Mouse (Mus musculus): ENCODE results near the gene 1700123O20Rik. TPM values are rescaled to one million over a fixed set of nuclear protein-coding genes. Genes with fewer than 3 reads are reported as not detected.

The 1700123O20Rik gene
- polyA plus RNA-seq, 1 experiment from 2014 or later = 105 TPM

DNA sequence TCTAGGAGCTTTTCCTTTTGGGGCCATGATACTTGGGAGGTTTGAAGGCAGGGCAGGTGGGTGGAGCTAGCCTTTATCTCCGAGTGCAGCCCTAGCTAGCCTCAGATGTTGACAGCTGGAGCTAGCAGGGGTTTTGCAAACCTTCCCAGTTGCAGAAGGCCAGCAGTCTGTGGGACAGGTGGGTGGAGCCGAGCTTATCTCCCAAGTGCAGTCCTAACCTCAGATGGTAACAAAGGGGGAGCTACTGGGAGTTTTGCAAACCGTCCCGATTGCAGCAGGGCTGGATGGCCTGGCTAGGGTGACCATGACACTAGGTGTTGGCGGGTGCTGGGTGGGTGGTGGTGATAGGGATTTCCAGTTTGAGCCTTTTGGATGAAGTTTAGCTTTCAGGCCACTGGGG, 19.8 kb downstream of the 1700123O20Rik start:
- no peak overlapping the region for H3K27ac ChIP-seq
- peaks cover 3% of the 10 kb centered on the region; the same call in 1 of the 2 replicates for H3K4me1 ChIP-seq (replicated peaks)
- H3K27me3 ChIP-seq = peaks cover 24% of the 10 kb centered on the region
- H3K9ac ChIP-seq (replicated peaks) = no peak overlapping the region
- H3K9me3 ChIP-seq = no peaks in the 10 kb centered on the region
- H3K4me3 ChIP-seq (replicated peaks) = no peak overlapping the region
- no peaks in the 10 kb centered on the region for H3K36me3 ChIP-seq
- ATAC-seq (ENCODE audit: insufficient number of reproducible peaks, insufficient read depth, low FRiP score, low TSS enrichment, low read depth) = 0 out of 2 replicates have a peak, but pooled peaks have one; percentile 66
- 40% methylated on average over 5 of the region's 5 CpGs for WGBS
- no peak overlapping the region for H3K4me2 ChIP-seq

DNA sequence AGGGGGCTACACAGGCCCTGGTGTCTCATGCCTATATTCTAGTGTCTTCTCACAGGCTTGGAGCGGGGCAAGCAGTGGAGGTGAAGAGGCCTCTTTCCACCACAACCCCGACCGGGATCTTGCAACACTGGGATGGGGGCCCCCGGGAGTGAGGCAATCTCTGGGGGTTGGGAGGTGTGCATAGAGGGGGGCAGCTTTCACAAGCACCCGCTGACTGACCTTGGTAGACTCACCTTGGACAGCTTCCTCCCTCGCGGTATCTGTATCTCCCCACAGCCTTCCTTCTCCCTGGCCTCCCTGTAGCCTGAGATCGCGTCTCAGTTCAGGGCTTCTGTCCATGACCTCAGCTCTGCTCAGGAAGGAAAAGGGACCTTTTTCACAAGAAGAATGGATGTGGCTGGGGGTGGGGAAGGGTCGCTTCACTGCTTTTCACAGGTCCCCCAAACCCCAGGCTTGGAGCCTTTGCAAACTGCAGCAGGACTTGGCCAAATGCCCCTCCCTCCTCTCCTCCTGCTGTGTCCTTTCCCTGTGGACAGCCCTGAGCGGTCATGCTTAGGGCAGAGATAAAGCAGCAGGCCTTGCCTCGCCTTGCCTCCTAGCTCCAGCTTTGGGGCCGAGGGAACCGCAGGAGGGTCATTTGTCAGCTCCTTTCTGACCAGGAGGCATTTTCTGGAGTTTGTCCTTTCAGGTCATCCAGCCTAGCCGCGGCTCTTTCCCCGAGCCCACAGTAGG, 20.7 kb downstream of the 1700123O20Rik start:
- Histone ChIP-seq H3K27ac (no peak overlapping the region), H3K36me3 (no peaks in the 10 kb centered on the region), H3K9ac (replicated peaks) (no peak overlapping the region), H3K4me2 (no peak overlapping the region), H3K4me3 (replicated peaks) (no peak overlapping the region), H3K27me3 (peaks cover 20% of the 10 kb centered on the region), H3K4me1 (replicated peaks) (peaks cover 3% of the 10 kb centered on the region; the same call in 1 of the 2 replicates), H3K9me3 (no peaks in the 10 kb centered on the region)
- 62% methylated on average over 17 of the region's 17 CpGs for WGBS
- ATAC-seq (ENCODE audit: insufficient number of reproducible peaks, insufficient read depth, low FRiP score, low TSS enrichment, low read depth) = no peak

DNA sequence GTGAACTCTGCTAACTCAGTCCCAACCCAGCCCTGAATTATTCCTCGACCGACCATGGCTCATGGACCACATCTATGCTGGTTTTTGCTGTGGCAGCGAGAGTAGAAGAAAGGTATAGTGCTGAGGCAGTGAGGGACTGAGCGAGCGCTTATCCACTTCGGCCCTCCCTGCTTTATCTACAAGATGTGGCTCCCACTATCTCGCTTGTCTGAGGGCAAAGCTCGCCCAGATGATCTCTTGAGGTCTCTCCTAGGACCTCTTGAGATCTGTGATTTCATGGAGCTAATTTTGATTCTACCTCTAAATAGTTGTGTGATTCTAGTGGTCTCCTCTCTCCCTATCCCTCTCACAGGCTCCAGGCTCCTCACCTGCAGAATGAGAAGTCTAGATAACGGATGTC, 23.0 kb downstream of the 1700123O20Rik start:
- peaks cover 3% of the 10 kb centered on the region; the same call in 1 of the 2 replicates for H3K27me3 ChIP-seq
- no peak overlapping the region for H3K4me2 ChIP-seq
- peaks cover 3% of the 10 kb centered on the region; the same call in 1 of the 2 replicates for H3K4me1 ChIP-seq (replicated peaks)
- ATAC-seq (ENCODE audit: insufficient number of reproducible peaks, insufficient read depth, low FRiP score, low TSS enrichment, low read depth) = no peak
- 82% methylated on average over 9 of the region's 9 CpGs for WGBS
- no peak overlapping the region for H3K27ac ChIP-seq
- no peaks in the 10 kb centered on the region for H3K36me3 ChIP-seq
- H3K9me3 ChIP-seq = no peaks in the 10 kb centered on the region
- H3K4me3 ChIP-seq (replicated peaks) = no peak overlapping the region
- no peak overlapping the region for H3K9ac ChIP-seq (replicated peaks)

DNA sequence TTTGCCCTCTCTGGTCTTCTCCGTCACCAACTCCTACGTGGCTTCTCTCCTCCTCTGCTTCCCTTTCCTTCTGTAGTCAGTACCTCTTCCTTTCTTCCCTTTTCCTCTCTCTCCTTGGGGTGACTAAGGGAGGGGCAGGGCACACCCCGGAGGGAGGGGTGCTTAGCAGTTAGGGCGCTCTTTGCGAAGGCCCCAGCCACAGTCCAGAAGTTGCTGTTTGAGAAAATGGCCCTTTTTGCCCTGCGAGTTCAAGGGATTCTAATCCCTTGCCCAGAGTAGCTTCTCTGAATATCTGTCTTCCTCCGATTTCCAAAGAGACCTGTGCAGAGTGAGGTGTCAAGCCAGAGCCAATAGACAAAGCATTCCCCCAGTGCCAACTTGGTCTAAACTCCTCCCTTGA, 26.1 kb downstream of the 1700123O20Rik start, which contains the start of gene Cebpe:
Cebpe (minus strand) TSS at position 101 of the 400 bp plus-strand sequence.
- H3K27me3 ChIP-seq = peaks cover 11% of the 10 kb centered on the region; the same call in 1 of the 2 replicates
- H3K4me3 ChIP-seq (replicated peaks) = no peak within 1 kb of the TSS
- H3K9ac ChIP-seq (replicated peaks) = no peak within 1 kb of the TSS
- no peak within 1 kb of the TSS for H3K4me2 ChIP-seq
- H3K9me3 ChIP-seq = no peaks in the 10 kb centered on the region
- no peaks in the 10 kb centered on the region for H3K36me3 ChIP-seq
- H3K4me1 ChIP-seq (replicated peaks) = peaks cover 11% of the 10 kb centered on the region
- 81% methylated on average over 7 of the region's 7 CpGs for WGBS
- ATAC-seq (ENCODE audit: insufficient number of reproducible peaks, insufficient read depth, low FRiP score, low TSS enrichment, low read depth) = no peak
- H3K27ac ChIP-seq = no peak within 1 kb of the TSS

DNA sequence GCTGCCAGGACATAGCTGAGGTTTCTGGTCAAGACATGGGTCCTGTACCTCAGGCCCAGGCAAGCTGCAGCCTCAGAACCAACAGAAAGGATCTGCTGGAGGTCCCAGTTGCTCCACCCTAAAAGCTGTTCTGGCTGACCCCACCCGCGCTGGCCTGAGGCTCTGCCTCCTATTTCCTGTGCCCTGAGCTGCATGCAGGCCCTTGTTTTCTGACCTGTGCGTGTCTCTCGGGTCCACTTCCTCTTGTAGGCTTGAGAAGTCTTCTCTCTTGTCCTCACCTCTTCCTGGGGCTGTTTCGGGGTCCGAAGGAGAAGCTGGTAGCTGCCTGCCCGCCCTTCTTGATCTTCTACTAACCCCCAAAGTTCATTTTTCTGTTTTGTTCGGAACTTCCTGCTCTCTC, 26.8 kb downstream of the 1700123O20Rik start:
- 73% methylated on average over 8 of the region's 8 CpGs for WGBS
- Histone ChIP-seq H3K9me3 (no peaks in the 10 kb centered on the region), H3K4me3 (replicated peaks) (no peak overlapping the region), H3K27ac (no peak overlapping the region), H3K4me2 (no peak overlapping the region), H3K4me1 (replicated peaks) (peaks cover 11% of the 10 kb centered on the region), H3K27me3 (0 out of 2 replicates have a peak, but pooled peaks cover 11% of the 10 kb centered on the region), H3K9ac (replicated peaks) (no peak overlapping the region), H3K36me3 (no peaks in the 10 kb centered on the region)
- ATAC-seq (ENCODE audit: insufficient number of reproducible peaks, insufficient read depth, low FRiP score, low TSS enrichment, low read depth) = no peak

DNA sequence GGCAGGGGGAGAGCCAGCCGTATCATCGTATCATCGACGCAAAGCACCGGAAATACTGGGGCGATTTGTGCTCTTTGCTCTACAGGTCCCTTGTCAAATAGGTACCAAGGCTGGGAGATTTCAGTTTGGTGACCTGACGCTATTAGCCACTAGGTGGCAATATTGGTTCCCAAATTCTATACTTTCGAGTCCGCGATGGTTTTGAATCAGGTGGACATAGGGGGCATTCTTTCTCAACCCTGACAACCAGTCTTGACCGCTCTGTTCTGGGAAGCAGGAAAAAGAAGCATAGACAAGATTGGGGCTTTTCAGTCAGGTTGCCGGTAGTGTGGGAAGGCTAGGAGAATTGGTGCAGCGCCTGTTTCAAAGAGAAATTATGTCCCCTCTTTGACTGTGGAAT, 28.1 kb downstream of the 1700123O20Rik start:
- H3K4me3 ChIP-seq (replicated peaks) = peak overlapping the region; percentile 26
- H3K27ac ChIP-seq = no peak overlapping the region
- 0 out of 2 replicates have a peak overlapping the region, but pooled peaks have one; percentile 23 for H3K9ac ChIP-seq (replicated peaks)
- no peak for ATAC-seq (ENCODE audit: insufficient number of reproducible peaks, insufficient read depth, low FRiP score, low TSS enrichment, low read depth)
- 2% methylated on average over 13 of the region's 13 CpGs for WGBS
- no peaks in the 10 kb centered on the region for H3K9me3 ChIP-seq
- H3K36me3 ChIP-seq = no peaks in the 10 kb centered on the region
- H3K4me2 ChIP-seq = peak overlapping the region; percentile 60
- H3K4me1 ChIP-seq (replicated peaks) = peaks cover 11% of the 10 kb centered on the region
- 0 out of 2 replicates have a peak, but pooled peaks cover 8% of the 10 kb centered on the region for H3K27me3 ChIP-seq

DNA sequence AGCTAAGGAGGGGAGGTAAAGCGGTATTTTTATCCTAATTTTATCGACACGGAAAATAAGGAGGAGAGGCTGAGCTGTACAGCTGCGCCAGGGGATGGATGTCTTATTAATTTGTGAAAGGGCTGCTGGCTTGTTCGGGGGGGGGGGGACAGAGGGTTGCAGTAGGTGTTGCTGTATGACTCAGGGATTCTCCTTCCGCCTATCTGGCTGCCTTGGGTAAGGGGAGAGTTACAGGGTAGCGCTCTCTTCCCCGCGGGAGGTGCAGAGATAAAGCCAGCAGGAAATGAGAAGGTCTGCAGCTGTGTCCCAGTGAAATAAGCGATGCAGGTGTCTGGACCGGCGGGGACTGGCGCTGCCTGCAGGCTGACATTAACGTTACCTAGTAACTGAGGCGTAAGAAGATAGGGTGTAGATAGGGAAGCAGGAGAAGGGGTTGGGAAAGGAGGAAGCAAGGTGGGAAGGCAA, 28.6 kb downstream of the 1700123O20Rik start:
- H3K4me3 ChIP-seq (replicated peaks) = peak overlapping the region; percentile 26
- H3K27me3 ChIP-seq = 0 out of 2 replicates have a peak, but pooled peaks cover 8% of the 10 kb centered on the region
- H3K4me2 ChIP-seq = peak overlapping the region; percentile 60
- no peak for ATAC-seq (ENCODE audit: insufficient number of reproducible peaks, insufficient read depth, low FRiP score, low TSS enrichment, low read depth)
- peaks cover 11% of the 10 kb centered on the region for H3K4me1 ChIP-seq (replicated peaks)
- no peak overlapping the region for H3K27ac ChIP-seq
- WGBS = 4% methylated on average over 15 of the region's 15 CpGs
- H3K9me3 ChIP-seq = no peaks in the 10 kb centered on the region
- H3K9ac ChIP-seq (replicated peaks) = 0 out of 2 replicates have a peak overlapping the region, but pooled peaks have one; percentile 23
- no peaks in the 10 kb centered on the region for H3K36me3 ChIP-seq

DNA sequence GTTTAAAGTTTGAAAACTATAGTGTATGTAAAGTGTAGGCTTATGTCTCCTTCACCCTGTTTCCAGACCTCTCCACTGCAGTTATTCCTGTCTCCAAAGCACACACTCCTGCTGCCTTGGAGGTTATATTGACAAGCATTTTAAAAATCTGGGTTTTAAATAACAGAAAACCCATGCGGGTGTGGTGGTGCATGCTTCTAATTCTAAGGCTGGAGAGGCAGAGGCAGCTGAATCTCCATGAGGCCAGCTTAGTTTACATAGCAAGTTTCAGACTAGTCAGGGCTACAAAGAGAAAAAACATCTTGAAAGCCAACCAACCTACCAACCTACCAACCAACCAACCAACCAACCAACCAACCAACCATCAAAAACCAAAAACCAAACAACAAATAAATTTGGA, 29.4 kb downstream of the 1700123O20Rik start:
- 84% methylated on average over 1 of the region's 1 CpGs for WGBS

DNA sequence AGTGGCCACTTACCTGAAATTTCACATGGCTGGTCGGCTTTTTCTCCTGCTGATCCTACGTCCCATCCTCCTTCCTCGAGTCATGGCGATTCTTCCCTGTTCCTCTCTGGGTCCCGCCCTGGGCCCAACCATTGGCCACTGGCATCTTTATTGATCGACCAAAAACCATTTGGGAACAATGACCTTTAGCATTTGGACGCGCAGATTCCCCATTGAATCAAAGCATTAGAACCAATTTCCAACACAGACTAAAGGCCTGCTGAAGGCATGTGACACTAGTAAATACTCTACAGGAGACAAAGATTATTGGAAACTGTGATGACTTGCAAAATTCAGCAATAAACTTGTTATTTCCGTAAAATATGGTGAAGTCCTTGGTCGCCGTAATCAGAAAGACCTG, 34.0 kb downstream of the 1700123O20Rik start:
- Histone ChIP-seq H3K9me3 (no peaks in the 10 kb centered on the region), H3K9ac (replicated peaks) (no peak overlapping the region), H3K4me2 (no peak overlapping the region), H3K27me3 (0 out of 2 replicates have a peak, but pooled peaks cover 2% of the 10 kb centered on the region), H3K4me1 (replicated peaks) (peaks cover 1% of the 10 kb centered on the region), H3K36me3 (no peaks in the 10 kb centered on the region), H3K27ac (no peak overlapping the region), H3K4me3 (replicated peaks) (no peak overlapping the region)
- no peak for ATAC-seq (ENCODE audit: insufficient number of reproducible peaks, insufficient read depth, low FRiP score, low TSS enrichment, low read depth)
- 88% methylated on average over 11 of the region's 11 CpGs for WGBS

More for the DNA sequence above, 29.4 kb downstream of the 1700123O20Rik start:
- Histone ChIP-seq H3K4me3 (replicated peaks) (no peak overlapping the region), H3K27me3 (0 out of 2 replicates have a peak, but pooled peaks cover 8% of the 10 kb centered on the region), H3K4me2 (no peak overlapping the region), H3K9ac (replicated peaks) (no peak overlapping the region), H3K4me1 (replicated peaks) (peaks cover 10% of the 10 kb centered on the region), H3K9me3 (no peaks in the 10 kb centered on the region), H3K36me3 (no peaks in the 10 kb centered on the region), H3K27ac (no peak overlapping the region)
- ATAC-seq (ENCODE audit: insufficient number of reproducible peaks, insufficient read depth, low FRiP score, low TSS enrichment, low read depth) = no peak

DNA sequence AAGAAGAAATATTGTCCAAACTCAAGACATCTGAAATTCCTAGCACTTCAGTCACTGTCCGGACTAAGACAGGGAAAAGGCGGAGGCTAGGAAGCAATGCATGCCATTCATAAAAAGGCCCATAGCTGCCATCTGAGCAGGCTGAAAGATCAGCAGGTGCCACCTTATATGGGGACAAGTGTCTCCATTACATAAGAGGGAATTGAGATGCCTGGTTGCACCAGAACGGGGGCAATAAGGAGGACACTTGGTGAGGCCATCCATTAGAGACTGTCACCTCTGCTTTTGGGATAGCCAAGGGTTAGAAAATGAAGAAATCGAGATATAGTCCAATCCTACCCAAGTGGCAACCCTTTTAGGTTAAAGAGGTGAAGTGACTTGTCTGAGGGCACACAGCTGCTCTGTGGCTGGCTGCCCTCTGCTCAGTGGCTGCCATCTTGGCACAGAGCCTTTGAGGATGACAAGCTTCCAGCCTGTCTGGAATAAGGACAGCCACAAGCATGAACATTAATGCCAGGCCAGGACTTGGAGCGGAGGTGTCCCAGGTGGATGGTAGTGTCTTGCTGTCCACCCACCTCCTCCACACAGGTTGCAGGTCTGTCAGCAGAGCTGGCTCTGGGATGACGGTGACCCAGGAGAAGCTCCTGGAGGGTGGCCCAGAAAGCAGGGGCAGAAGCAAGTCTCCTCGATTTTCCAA, 34.8 kb downstream of the 1700123O20Rik start:
- Histone ChIP-seq H3K4me3 (replicated peaks) (no peak overlapping the region), H3K4me2 (no peak overlapping the region), H3K27ac (no peak overlapping the region), H3K36me3 (no peaks in the 10 kb centered on the region), H3K9ac (replicated peaks) (no peak overlapping the region), H3K4me1 (replicated peaks) (no peaks in the 10 kb centered on the region), H3K9me3 (no peaks in the 10 kb centered on the region), H3K27me3 (no peaks in the 10 kb centered on the region)
- no peak for ATAC-seq (ENCODE audit: insufficient number of reproducible peaks, insufficient read depth, low FRiP score, low TSS enrichment, low read depth)
- WGBS = 92% methylated on average over 7 of the region's 7 CpGs

DNA sequence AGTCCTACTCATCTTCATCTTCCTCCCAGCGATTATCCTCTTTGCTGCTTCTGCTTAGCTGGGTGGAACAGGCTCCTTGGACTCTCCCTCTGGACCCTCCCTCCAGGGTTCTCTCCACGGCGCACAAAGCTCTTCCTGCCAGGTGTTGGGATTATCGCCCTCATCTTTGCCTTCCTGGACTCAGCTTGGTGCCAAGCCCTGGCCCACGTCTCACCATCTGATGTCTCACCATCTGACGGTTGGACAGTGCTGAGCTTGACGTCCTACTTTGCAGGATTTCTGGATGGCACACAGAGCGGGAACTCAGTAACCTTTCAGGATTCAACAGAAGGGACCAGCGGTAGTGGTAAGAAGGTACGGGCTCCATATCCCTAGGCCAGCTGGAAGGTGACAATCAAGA, 35.7 kb downstream of the 1700123O20Rik start:
- no peak overlapping the region for H3K4me3 ChIP-seq (replicated peaks)
- no peaks in the 10 kb centered on the region for H3K27me3 ChIP-seq
- no peaks in the 10 kb centered on the region for H3K36me3 ChIP-seq
- WGBS = 78% methylated on average over 10 of the region's 10 CpGs
- ATAC-seq (ENCODE audit: insufficient number of reproducible peaks, insufficient read depth, low FRiP score, low TSS enrichment, low read depth) = no peak
- no peaks in the 10 kb centered on the region for H3K4me1 ChIP-seq (replicated peaks)
- no peaks in the 10 kb centered on the region for H3K9me3 ChIP-seq
- H3K27ac ChIP-seq = no peak overlapping the region
- no peak overlapping the region for H3K9ac ChIP-seq (replicated peaks)
- H3K4me2 ChIP-seq = no peak overlapping the region
